Mouse (Mus musculus) olfactory bulb, adult 2 months (tissue): ENCODE data around the gene Ankrd44. TPM values are rescaled to one million over a fixed set of nuclear protein-coding genes. Genes with fewer than 3 reads are reported as not detected.

Experiments used
- H3K27ac ChIP-seq: fragments of 200-500 bp; 2 replicates; pipeline ENCODE4 v1.5.1; 2012; ENCODE audit warnings: low read depth, low read length; ENCODE audit not compliant: insufficient read depth
- H3K4me1 ChIP-seq: fragments of 200-500 bp; 2 replicates; pipeline ENCODE4 v1.6.1; 2012; ENCODE audit warnings: low read length; ENCODE audit not compliant: control insufficient read depth, insufficient read depth
- H3K4me3 ChIP-seq: fragments of 200-500 bp; 2 replicates; pipeline ENCODE4 v1.5.1; 2012; ENCODE audit warnings: mild to moderate bottlenecking, low read depth, low read length, moderate library complexity; ENCODE audit not compliant: insufficient read depth
- CTCF ChIP-seq: fragments of 200-500 bp; IDR thresholded peaks from 2 replicates; pipeline ENCODE4 v1.5.1; 2012; ENCODE audit warnings: low read depth, mild to moderate bottlenecking, low read length, moderate library complexity; ENCODE audit not compliant: insufficient read depth
- POLR2A ChIP-seq: fragments of 200-500 bp; IDR thresholded peaks from 2 replicates; pipeline ENCODE4 v1.6.1; 2012; ENCODE audit warnings: mild to moderate bottlenecking, low read depth, low read length, moderate library complexity; ENCODE audit not compliant: insufficient read depth
- WGBS: fragments of 180-500 bp; shearing (Covaris S2); methylation state at CpG from one replicate; pipeline ENCODE4 v1.1.7; 2018; 5-methylcytosine and 5-hydroxymethylcytosine counted together
- polyA plus RNA-seq: library from polyadenylated mRNA; stranded (reverse); fragments of >200 nt; gene quantifications from 2 replicates; pipeline ENCODE4 v1.2.4, GENCODE M21; 2012; ENCODE audit warnings: low replicate concordance; ENCODE audit not compliant: missing spikeins, insufficient read depth, insufficient read length

Gene Ankrd44
- polyA plus RNA-seq, 1 experiment = not detected

GRCm38 (mm10) chr1:54850077-54850476 is 76.1 kb downstream of the Ankrd44 start:
- Histone ChIP-seq H3K4me3 (no peak overlapping the region), H3K27ac (no peak overlapping the region), H3K4me1 (peaks cover 12% of the 10 kb centered on the region)
- 84% methylated on average over 8 of the region's 8 CpGs for WGBS
- TF ChIP-seq CTCF (no peak), POLR2A (no peak)

DNA sequence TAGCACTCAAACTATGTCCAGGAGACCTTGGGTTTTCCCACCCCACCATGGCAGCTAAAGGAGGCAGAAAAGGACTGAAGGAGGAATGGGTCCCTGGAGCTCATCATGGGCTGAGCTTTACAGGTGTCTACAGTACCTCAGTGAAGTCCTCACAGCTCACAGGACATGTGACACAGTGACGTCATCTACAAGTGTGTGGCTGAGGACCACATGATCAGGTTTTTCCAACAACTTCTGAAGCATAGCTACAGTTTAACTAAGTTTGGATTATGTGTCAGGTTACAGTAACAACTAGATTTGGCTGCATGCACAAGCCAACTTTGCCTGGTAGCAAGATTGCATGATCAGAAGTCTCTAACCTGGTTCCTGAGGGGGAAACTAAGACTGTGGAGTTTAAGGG is 78.9 kb downstream of the Ankrd44 start:
- WGBS = 98% methylated on average over 1 of the region's 1 CpGs
- TF ChIP-seq POLR2A (no peak), CTCF (no peak)

DNA sequence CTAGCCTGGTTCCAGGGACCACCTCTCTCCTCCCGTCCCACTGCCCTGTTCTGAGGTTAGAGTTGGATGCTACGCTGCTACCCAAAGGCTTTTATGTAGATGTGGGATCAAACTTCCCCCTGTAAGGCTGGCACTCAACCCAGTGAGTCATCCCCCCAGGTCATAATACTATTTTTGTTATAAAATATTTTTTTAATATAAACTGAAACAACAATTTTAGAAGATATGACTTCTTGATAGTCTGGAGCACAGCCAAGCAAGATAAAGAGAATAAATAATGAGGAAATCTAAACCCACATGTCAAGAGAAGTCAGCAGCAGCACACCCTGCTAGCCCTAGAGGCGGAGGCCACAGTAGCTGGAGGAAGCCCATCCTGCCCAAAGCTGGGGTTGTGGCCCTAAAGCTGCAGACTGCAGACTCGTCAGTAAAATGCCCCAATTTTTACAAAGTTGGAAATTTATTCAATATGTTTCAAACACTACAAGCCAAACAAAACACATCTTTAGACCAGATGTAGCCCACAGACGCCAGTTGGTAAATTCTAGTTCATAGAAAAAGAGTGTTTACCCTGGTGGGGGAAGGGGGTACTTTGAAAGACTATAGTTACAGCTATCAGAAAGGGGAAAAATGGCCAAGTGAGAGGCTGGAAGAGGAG is 79.7 kb downstream of the Ankrd44 start:
- no peak overlapping the region for H3K4me3 ChIP-seq
- H3K4me1 ChIP-seq = peaks cover 4% of the 10 kb centered on the region; the same call in 1 of the 2 replicates
- TF ChIP-seq CTCF = no peak
- no peak for TF ChIP-seq POLR2A
- H3K27ac ChIP-seq = no peak overlapping the region
- WGBS = 88% methylated on average over 5 of the region's 5 CpGs

More for the DNA sequence above, 78.9 kb downstream of the Ankrd44 start:
- Histone ChIP-seq H3K27ac (no peak overlapping the region), H3K4me1 (no peaks in the 10 kb centered on the region), H3K4me3 (no peak overlapping the region)

GRCm38 (mm10) chr1:54844361-54844760 is 81.8 kb downstream of the Ankrd44 start:
- Histone ChIP-seq H3K4me3 (no peak overlapping the region), H3K4me1 (peaks cover 4% of the 10 kb centered on the region; the same call in 1 of the 2 replicates), H3K27ac (no peak overlapping the region)
- 89% methylated on average over 1 of the region's 1 CpGs for WGBS
- no peak for TF ChIP-seq POLR2A
- no peak for TF ChIP-seq CTCF

DNA sequence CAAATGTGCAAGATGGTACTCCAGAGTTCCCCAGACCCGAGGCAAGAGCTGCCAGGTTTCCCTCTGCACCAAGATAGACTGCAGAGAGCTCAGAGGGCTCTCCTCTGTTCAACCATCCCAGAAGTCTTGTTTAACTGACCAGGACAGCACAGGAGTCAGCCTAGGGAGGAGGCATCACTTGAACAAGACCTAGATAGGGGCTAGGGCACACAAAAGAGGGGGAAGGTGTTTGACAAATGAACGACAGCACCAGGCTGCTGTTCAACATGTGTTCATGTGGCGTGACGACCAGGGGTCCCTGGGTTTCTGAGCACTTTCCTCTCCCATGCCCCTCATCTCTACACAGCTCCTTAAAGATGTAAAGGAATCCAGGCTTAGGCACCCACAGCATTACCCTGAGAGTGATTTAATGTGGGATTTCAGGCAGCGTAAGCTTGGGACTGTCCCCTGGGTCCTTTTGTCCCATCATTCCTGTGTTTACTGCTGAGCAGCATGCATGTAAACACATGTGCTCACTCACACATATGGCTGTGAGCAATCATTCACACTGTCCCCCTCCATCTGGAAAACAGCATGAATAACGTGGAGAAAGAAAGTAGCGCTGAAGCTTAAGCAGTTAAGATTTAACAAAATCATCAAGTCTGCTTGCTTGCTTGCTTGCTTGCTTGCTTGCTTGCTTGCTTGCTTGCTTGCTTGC is 83.3 kb downstream of the Ankrd44 start:
- H3K4me1 ChIP-seq = peaks cover 4% of the 10 kb centered on the region; the same call in 1 of the 2 replicates
- no peak for TF ChIP-seq POLR2A
- no peak for TF ChIP-seq CTCF
- 92% methylated on average over 7 of the region's 7 CpGs for WGBS
- no peak overlapping the region for H3K27ac ChIP-seq
- H3K4me3 ChIP-seq = no peak overlapping the region

GRCm38 (mm10) chr1:54841788-54842187 is 84.4 kb downstream of the Ankrd44 start:
- Histone ChIP-seq H3K27ac (no peak overlapping the region), H3K4me3 (no peak overlapping the region), H3K4me1 (peaks cover 4% of the 10 kb centered on the region; the same call in 1 of the 2 replicates)
- no peak for TF ChIP-seq POLR2A
- no peak for TF ChIP-seq CTCF
- WGBS = 69% methylated on average over 5 of the region's 5 CpGs

DNA sequence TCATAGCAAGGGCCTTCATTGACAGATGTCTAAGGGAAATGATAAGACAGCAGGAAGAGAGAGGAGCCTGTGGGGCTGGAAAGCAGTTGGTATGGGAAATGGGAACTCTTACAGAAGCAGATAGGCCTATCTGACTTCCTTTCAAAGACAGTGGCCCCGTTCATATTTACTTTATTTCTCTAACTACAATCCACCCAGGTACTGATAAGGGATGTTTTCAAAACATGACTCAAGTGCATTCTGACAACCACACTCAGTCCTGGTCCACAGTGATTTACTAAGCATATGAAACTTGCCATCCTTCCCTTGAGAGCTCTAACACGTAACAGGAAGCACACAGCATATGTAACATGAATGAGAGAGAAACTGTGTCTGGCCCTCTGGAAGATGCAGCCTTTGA is 86.1 kb downstream of the Ankrd44 start:
- Histone ChIP-seq H3K27ac (no peak overlapping the region), H3K4me1 (peaks cover 4% of the 10 kb centered on the region; the same call in 1 of the 2 replicates), H3K4me3 (no peak overlapping the region)
- no peak for TF ChIP-seq POLR2A
- 96% methylated on average over 2 of the region's 2 CpGs for WGBS

DNA sequence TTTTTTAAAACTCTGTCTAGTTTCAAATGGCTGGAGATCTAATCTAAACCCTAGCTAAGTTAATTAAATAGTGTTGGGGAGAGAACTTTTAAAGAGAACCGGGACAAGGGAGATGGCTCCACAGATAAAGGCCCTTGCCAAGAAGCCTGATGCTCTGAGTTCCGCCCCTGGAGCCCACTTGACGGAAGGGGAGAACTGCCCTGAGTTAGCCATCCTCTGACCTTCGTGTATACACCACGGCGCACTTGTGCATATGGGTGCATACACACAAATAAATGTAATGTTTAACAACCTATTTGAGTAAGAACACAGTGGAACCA is 87.7 kb downstream of the Ankrd44 start:
- H3K27ac ChIP-seq = no peak overlapping the region
- H3K4me1 ChIP-seq = peaks cover 4% of the 10 kb centered on the region; the same call in 1 of the 2 replicates
- 91% methylated on average over 6 of the region's 6 CpGs for WGBS
- no peak overlapping the region for H3K4me3 ChIP-seq
- no peak for TF ChIP-seq CTCF
- TF ChIP-seq POLR2A = no peak

DNA sequence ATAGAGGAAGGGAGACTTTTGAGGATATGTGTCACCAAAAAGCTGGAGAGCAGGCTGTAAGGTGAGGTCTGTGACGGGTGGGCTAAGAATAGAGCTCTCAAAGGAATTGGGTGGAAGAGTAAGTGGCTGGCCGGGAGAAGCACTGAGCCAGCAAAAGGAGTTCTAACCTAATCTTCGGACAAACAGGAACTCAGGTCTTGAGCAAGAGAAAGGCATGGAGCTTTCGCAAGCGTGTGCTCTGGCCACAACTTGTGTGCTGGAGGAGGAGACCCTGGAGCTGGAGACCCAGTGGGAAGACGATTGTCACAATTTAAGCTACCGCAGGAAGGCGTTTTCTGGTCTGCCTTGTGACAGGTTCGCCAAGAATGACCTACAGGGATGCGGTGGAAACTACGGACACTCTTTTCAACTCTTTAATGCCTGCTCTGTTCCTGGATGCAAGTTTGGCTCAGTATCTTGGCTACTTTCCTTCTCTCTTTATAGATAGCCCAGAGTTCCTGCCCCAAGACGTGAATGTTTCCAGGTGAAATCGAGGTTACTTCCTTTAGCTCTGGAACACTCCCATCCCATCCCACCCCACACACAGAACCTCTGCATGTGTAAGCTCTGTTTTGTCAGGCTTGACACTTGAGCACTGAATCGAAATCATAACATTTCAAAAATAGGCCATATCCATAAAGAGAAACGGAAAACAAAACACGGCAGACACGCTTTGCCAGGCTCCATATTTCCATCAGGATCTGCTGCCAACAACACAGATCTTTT is 88.3 kb downstream of the Ankrd44 start:
- 91% methylated on average over 17 of the region's 17 CpGs for WGBS

More for the DNA sequence above, 88.3 kb downstream of the Ankrd44 start:
- no peak overlapping the region for H3K27ac ChIP-seq
- TF ChIP-seq CTCF (no peak), POLR2A (no peak)
- H3K4me3 ChIP-seq = no peak overlapping the region
- peaks cover 4% of the 10 kb centered on the region; the same call in 1 of the 2 replicates for H3K4me1 ChIP-seq
